ENCODE assay signal across 8 mouse cellular contexts in genomic region chr13:21935833-21936232, GRCm38 (mm10). TPM values are rescaled to one million over a fixed set of nuclear protein-coding genes. Genes with fewer than 3 reads are reported as not detected.
A peak's percentile ranks its signal among the peaks of the same experiment; 100 is the strongest.
DNase-seq lines count a peak whose midpoint lies in the region; ATAC-seq lines count a peak whose summit lies in the region.

No protein-coding gene starts in this region.

- H3K4me1 ChIP-seq in neural tube, embryonic 12.5 days = no peaks in the 10 kb centered on the region
- H3K4me1 ChIP-seq in embryonic facial prominence, embryonic 13.5 days = peaks cover 11% of the 10 kb centered on the region
- H3K4me1 ChIP-seq in limb, embryonic 13.5 days = peaks cover 8% of the 10 kb centered on the region; the same call in 1 of the 2 replicates

- H3K9me3 ChIP-seq in neural tube, embryonic 12.5 days = no peaks in the 10 kb centered on the region
- H3K9me3 ChIP-seq in embryonic facial prominence, embryonic 13.5 days = no peaks in the 10 kb centered on the region
- H3K9me3 ChIP-seq in limb, embryonic 13.5 days = no peaks in the 10 kb centered on the region

- no peaks in the 10 kb centered on the region for H3K36me3 ChIP-seq in neural tube, embryonic 12.5 days
- H3K36me3 ChIP-seq in embryonic facial prominence, embryonic 13.5 days = no peaks in the 10 kb centered on the region
- no peaks in the 10 kb centered on the region for H3K36me3 ChIP-seq in limb, embryonic 13.5 days

- no peak for ATAC-seq in neural tube, embryonic 12.5 days (ENCODE audit: low FRiP score, low read depth)
- ATAC-seq in embryonic facial prominence, embryonic 13.5 days (ENCODE audit: insufficient number of reproducible peaks, insufficient read depth, low FRiP score, low TSS enrichment, low read depth) = no peak
- ATAC-seq in limb, embryonic 13.5 days (ENCODE audit: low FRiP score, low read depth) = no peak

- peak overlapping the region; percentile 22; the same call in 1 of the 2 replicates for H3K4me2 ChIP-seq in neural tube, embryonic 12.5 days (replicated peaks)
- peak overlapping the region; percentile 49 for H3K4me2 ChIP-seq in embryonic facial prominence, embryonic 13.5 days
- peak overlapping the region; percentile 44 for H3K4me2 ChIP-seq in limb, embryonic 13.5 days (replicated peaks)

- H3K27me3 ChIP-seq in neural tube, embryonic 12.5 days (replicated peaks) = no peaks in the 10 kb centered on the region
- H3K27me3 ChIP-seq in embryonic facial prominence, embryonic 13.5 days = no peaks in the 10 kb centered on the region
- no peaks in the 10 kb centered on the region for H3K27me3 ChIP-seq in limb, embryonic 13.5 days

- H3K27ac ChIP-seq in neural tube, embryonic 12.5 days = no peak overlapping the region
- H3K27ac ChIP-seq in embryonic facial prominence, embryonic 13.5 days = no peak overlapping the region
- H3K27ac ChIP-seq in limb, embryonic 13.5 days = no peak overlapping the region

- DNase-seq in neural tube, embryonic 10.5 days (ENCODE audit: extremely low spot score, low spot score) = no peak
- peak; percentile 62 for DNase-seq in yolk sac, embryonic 10.5 days (ENCODE audit: low spot score)
- no peak for DNase-seq in adrenal gland, postnatal 25 days
- DNase-seq in natural killer cell, adult 2 months (ENCODE audit: low spot score in 2 of 2) = no peak
- no peak for DNase-seq in spleen, postnatal 4 days (ENCODE audit: low spot score in 2 of 2)

- no peak overlapping the region for H3K4me3 ChIP-seq in neural tube, embryonic 12.5 days
- peak overlapping the region; percentile 10; the same call in 1 of the 2 replicates for H3K4me3 ChIP-seq in embryonic facial prominence, embryonic 13.5 days
- peak overlapping the region; percentile 15; the same call in 1 of the 2 replicates for H3K4me3 ChIP-seq in limb, embryonic 13.5 days

- WGBS in neural tube, embryonic 12.5 days = 2% methylated on average over 7 of the region's 7 CpGs
- 3% methylated on average over 7 of the region's 7 CpGs for whole genome bisulfite sequencing in embryonic facial prominence, embryonic 13.5 days
- 4% methylated on average over 7 of the region's 7 CpGs for WGBS in limb, embryonic 13.5 days

- no peak overlapping the region for H3K9ac ChIP-seq in neural tube, embryonic 12.5 days
- no peak overlapping the region for H3K9ac ChIP-seq in embryonic facial prominence, embryonic 13.5 days
- H3K9ac ChIP-seq in limb, embryonic 13.5 days = no peak overlapping the region

RNA-seq across cellular contexts. Expression of gene Zfp184, which starts 9.1 kb away (rescaled TPM):
- 19.1 and 19.4 TPM in 2 replicates for polyA plus RNA-seq in neural tube, embryonic 12.5 days (2016; fragmentation: Nextera tagmentation; extraction: Ambion mirVana)
- 16.8 and 18.0 TPM in 2 replicates for polyA plus RNA-seq in embryonic facial prominence, embryonic 13.5 days (2015; fragmentation: Nextera tagmentation; extraction: Ambion mirVana)
- polyA plus RNA-seq in limb, embryonic 13.5 days (2015; fragmentation: Nextera tagmentation; extraction: Ambion mirVana) = 18.3 and 20.2 TPM in 2 replicates
- 2.0 and 2.1 TPM in 2 replicates for total RNA-seq in adrenal gland, postnatal 25 days (2021)

RNA-seq across cellular contexts. Expression of gene Pom121l2, which starts 45.2 kb away (rescaled TPM):
- not detected in 2 replicates for polyA plus RNA-seq in neural tube, embryonic 12.5 days (2016; fragmentation: Nextera tagmentation; extraction: Ambion mirVana)
- 0.31 TPM in 1 of 2 replicates, not detected in the other for polyA plus RNA-seq in embryonic facial prominence, embryonic 13.5 days (2015; fragmentation: Nextera tagmentation; extraction: Ambion mirVana)
- polyA plus RNA-seq in limb, embryonic 13.5 days (2015; fragmentation: Nextera tagmentation; extraction: Ambion mirVana) = 0.37 and 0.38 TPM in 2 replicates
- not detected in 2 replicates for total RNA-seq in adrenal gland, postnatal 25 days (2021)
